Mouse (Mus musculus) liver, postnatal 0 days (tissue): ENCODE measurements around the gene Rorb.

Experiments
- CTCF ChIP-seq: sonication (generic); IDR thresholded peaks from 2 replicates; pipeline ENCODE4 v1.5.1; 2016; ENCODE audit warnings: antibody characterized with exemption, low read depth
- EP300 ChIP-seq: IDR thresholded peaks from 2 replicates; pipeline ENCODE4 v1.6.1; 2016; ENCODE audit warnings: antibody characterized with exemption, low read depth, mild to moderate bottlenecking

DNA sequence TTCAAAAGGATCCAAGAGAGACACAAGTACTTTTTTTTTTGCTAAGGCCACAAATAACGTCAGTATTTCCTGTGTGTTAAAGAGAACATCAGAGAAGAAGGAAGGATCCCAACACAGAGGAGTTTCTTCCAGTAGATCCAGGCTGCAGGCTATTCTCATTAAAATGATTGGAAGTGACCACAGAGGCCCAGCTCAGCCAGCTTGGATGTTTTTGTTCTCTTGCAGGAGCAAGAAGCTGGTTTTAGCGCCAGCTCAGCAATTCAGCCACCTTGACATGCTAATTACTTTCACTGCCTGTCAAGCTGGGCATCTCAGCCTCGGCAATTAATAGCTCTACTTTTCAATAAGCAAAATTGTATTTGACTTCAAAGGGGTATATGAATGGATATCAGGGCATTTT lies 151.1 kb downstream of the Rorb start:
- TF ChIP-seq CTCF = no peak
- no peak for TF ChIP-seq EP300
